Mouse (Mus musculus): ENCODE measurements around the gene Gjb1. TPM values are rescaled to one million over a fixed set of nuclear protein-coding genes. Genes with fewer than 3 reads are reported as not detected.
"Not testable (repeated sequence)": the region's sequence is repeated elsewhere in the genome, so short reads cannot be mapped to it uniquely, and the experiment has no call there.

Gjb1 gene
- 10 to 100 TPM; 42.2 to 80.7 TPM for total RNA-seq (2021)
- long read RNA-seq, experiment 1, transcript Gjb1-201 (2 exons, 1,565 nt): major isoform, 35 of 84 reads
- long read RNA-seq, experiment 1, partial matches to known transcripts: 49 of 84 reads
- long read RNA-seq, experiment 1, other reads (novel, unspliced or antisense): 0 of 84 reads
- long read RNA-seq, experiment 2, partial matches to known transcripts: 3 of 7 reads
- long read RNA-seq, experiment 2, other reads (novel, unspliced or antisense): 0 of 7 reads

DNA sequence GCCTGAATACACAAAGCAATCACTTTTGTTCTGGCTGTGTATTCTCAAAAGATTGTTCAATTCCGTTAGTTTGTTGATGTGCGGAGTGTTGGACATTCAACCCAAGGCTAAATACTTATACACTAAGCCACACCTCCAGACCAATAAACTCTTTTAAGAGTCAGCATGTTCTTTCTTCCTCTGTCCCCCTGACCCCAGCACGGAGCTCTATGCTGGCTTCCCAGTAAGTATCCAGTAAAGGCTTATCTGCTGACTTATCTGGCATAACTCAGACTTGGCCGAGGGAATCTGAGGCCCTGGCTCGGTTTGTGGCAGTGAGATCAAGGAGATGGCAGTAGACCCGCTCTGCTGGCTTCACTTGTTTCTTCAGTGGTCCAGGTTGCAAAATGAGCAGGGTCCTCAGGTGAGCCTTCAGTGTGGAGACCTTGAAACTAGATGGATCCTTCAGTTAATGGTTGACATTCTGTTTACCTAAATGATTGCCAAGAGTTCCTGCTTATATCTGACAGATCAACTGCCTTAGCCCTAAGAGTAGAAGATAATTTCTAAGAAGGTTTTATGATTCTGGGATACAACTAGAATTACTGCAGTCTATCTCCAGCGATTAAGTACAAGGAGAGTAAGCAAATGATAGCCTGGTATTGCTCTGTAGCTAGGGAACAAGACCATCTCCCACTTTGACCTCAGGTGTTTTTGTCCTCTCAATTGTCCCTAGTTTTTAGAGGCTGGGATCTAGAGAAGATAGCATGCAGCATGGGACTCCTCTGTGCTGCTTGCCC lies at the start of gene Gjb1:
TSS of gene Gjb1 (plus strand) at position 189 of the 779 bp plus-strand sequence.
- no peak for DNase-seq

DNA sequence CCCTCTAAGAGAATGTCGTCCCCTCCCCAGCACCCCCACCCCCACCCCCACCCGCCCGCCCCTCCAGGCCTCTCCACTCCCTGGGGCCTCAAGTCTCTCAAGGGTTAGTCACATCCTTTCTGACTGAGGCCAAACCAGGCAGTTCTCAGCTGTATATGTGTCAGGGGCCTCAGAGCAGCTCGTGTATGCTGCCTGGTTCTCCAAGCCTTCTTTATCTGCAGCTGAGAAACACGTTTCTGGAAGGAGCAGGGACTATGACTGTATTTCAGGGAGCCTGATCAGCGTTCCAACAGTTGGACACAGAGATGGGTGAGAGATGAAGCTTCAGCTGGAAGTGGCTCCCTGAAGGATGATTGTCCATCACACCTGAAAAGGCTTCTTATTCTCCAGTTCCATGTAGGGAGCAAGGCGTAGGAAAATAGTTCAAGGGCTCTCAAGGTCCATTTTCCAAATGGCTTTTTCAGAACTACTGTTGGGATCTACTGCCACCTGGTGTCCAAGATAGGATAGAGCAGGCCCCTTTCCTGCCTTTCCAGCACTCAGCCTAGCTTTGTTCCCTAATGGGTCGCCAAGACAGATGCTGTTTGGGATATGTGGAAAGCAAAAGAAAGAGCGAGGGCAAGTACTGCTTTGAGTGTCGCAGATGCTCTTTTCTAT lies 46.7 kb upstream of the Gjb1 start:
- DNase-seq: peak; percentile 72

DNA sequence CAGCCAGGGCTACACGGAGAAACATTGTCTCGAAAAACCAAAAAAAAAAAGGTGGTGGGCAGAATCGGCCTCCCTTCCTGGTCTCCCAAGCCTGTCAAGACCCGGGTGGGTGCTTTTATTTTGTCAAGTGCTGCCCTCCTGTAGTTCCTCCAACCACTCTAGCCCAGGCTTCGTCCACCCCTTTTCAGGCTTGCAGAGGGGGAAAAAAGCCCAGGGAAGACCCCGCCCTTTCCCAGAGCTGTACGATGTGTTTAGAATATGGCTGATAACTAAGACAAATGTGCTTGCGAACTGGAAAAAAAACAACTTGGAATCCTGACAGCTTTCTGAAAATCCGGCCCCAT lies 44.2 kb upstream of the Gjb1 start:
- DNase-seq: no peak

- peak; percentile 84 for DNase-seq
Measured at GRCm38 (mm10) chrX:101332375-101333211, 43.6 kb upstream of the Gjb1 start.

DNA sequence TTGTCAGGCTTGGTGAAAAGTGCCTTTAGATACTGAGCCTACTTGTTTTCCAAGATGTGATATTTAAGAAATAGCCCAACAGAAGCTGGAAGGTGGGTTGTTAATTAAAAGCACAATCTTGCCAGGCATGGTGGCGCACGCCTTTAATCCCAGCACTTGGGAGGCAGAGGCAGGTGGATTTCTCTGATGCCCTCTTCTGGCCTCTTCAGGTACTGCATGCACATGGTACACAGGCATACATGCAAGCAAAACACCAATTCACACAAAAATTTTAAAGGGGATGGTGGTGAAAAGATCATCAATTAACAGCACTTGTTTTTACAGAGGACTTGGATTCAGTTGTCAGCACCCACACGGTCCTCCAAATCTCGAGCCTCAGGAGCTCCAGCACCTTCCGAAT lies 41.6 kb upstream of the Gjb1 start:
- peak; percentile 6 for DNase-seq

GRCm38 (mm10) chrX:101338666-101339065 lies 37.5 kb upstream of the Gjb1 start:
- DNase-seq: no peak

GRCm38 (mm10) chrX:101342837-101343236 lies 33.3 kb upstream of the Gjb1 start:
- not testable (repeated sequence) for DNase-seq

- DNase-seq: no peak
Measured at GRCm38 (mm10) chrX:101345456-101345855, 30.7 kb upstream of the Gjb1 start.

GRCm38 (mm10) chrX:101346475-101346874 lies 29.7 kb upstream of the Gjb1 start:
- no peak for DNase-seq

DNA sequence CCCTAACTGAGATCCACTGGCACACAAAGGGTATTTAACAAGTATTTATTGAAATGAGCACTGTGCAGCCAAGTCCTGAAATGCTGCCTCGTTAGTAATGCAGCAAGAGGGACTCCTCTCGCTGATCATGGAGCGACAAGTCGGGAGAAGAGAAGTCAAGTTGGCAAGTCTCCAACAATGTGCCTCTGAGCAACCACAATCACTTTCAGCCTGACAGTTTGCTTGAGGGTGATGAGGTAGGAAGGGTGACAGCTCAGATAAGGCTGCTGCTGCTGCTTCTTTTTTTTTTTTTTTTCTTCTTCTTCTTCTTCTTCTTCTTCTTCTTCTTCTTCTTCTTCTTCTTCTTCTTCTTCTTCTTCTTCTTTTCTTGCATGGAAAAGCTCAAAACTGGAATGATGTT lies 25.0 kb upstream of the Gjb1 start:
- DNase-seq: no peak

DNA sequence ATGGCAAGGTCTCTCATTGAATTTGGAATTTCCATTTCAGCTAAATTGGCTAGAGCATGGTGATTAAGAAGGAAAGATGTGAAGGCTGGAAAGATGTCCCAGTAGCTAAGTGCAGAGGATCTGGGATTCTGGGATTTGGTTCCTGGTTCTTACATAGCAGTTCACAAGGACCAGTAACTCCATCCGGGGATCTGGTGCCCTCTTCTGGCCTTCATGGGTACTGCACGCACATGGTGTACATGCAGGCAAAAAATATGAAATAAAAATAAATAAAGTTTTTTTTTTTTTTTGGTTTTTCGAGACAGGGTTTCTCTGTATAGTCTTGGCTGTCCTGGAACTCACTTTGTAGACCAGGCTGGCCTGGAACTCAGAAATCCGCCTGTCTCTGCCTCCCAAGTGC lies 17.3 kb upstream of the Gjb1 start:
- DNase-seq: peak; percentile 3

GRCm38 (mm10) chrX:101369001-101369400 lies 7.2 kb upstream of the Gjb1 start:
- DNase-seq: no peak

- DNase-seq: no peak
Measured at GRCm38 (mm10) chrX:101370573-101370972, 5.6 kb upstream of the Gjb1 start.

DNA sequence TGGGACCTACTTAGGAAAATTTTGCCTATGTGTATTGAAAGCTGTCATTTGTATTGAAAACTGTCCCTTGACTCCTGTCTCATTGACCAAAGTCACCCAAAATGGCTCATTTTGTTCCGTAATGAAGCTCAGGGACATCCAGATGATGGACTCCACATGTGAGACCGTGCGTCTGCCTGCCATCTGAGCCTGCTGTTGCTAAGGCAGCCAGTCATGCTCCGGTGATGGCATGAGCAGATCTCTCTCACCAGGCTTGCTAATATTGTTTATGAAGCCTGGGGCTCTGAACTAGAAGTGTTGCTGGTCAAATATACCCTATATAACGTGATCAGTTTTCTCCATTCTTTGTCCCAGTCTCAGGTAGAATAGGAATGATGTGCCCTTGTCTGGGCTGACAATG lies 3.2 kb upstream of the Gjb1 start:
- DNase-seq: no peak

GRCm38 (mm10) chrX:101377076-101377475 lies 898 bp downstream of the Gjb1 start:
- no peak for DNase-seq

GRCm38 (mm10) chrX:101379744-101380143 lies 3.6 kb downstream of the Gjb1 start:
- DNase-seq: no peak

- DNase-seq: no peak
Measured at GRCm38 (mm10) chrX:101383455-101383854, 7.3 kb downstream of the Gjb1 start.

DNA sequence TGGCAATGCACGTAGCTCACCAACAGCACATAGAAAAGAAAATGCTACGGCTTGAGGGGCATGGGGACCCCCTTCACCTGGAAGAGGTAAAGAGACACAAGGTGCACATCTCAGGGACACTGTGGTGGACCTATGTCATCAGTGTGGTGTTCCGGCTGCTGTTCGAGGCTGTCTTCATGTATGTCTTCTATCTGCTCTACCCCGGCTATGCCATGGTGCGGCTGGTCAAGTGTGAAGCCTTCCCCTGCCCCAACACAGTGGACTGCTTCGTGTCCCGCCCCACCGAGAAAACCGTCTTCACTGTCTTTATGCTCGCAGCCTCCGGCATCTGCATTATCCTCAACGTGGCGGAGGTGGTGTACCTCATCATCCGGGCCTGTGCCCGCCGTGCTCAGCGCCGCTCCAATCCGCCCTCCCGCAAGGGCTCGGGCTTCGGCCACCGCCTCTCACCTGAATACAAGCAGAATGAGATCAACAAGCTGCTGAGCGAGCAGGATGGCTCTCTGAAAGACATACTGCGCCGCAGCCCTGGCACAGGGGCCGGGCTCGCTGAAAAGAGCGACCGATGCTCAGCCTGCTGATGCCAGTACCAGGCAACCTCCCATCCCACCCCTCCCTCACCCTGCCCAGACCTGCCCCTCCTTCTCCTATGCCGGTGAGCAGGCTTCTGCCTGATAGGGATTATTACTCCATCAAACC lies 8.4 kb downstream of the Gjb1 start:
- DNase-seq: no peak

GRCm38 (mm10) chrX:101386222-101386621 lies 10.0 kb downstream of the Gjb1 start:
- no peak for DNase-seq

DNA sequence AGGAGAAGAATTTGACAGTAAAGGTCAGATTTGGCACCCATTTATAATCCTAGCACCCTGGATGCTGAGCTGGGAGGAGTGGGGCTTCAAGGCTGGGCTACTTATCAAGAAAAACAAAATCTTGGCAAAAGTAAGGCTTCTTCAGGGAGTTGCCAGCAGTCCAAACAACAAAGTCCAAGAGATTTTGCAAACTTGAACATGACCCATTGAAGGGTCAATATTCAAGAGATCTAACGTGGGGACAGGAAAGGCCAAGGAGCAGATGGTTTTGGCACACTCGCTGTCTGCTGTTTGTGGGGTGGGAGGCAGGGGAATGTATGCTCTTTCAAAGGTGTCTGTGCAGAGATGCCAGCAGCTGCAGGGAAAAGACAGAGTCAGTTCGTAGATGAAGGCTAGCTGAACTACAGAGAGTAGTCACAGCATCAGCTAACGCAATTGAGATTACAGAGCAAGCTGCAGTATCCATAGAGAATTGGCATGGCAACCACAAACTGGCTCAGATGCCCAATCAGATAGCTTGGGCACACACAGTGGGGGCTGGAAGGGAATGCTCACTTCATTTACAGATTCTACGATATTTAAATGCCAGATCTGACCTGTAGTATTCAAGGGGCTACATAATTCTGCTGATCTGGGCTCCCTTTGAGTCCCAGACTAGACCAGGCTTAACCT lies 12.8 kb downstream of the Gjb1 start:
- DNase-seq: no peak

GRCm38 (mm10) chrX:101394341-101394740 lies 18.2 kb downstream of the Gjb1 start:
- no peak for DNase-seq

Data from adrenal gland, postnatal 10 days (tissue).